Mouse (Mus musculus) small intestine, adult 2 months (tissue): ENCODE measurements at regions not wholly inside any gene's neighbourhood (a gene's known extent, or its start where the extent isn't known, plus 50 kb on each side); places are given as distances from the start of the nearest gene placed in this dataset.

Source experiments
- CTCF ChIP-seq: fragments of 200-500 bp; IDR thresholded peaks from 2 replicates; pipeline ENCODE4 v1.5.1; 2012; ENCODE audit warnings: low read depth, mild to moderate bottlenecking, control low read depth, inconsistent platforms, low read length, moderate library complexity, mixed read lengths; ENCODE audit not compliant: insufficient replicate concordance, insufficient read length; ENCODE audit errors: extremely low read depth
- POLR2A ChIP-seq: fragments of 200-500 bp; IDR thresholded peaks from 2 replicates; pipeline ENCODE4 v1.6.1; 2012; ENCODE audit warnings: low read depth, mild to moderate bottlenecking, control low read depth, inconsistent platforms, low read length, moderate library complexity

GRCm38 (mm10) chr1:61373661-61374491 lies 264.7 kb upstream of the Pard3b start:
- TF ChIP-seq CTCF (no peak), POLR2A (no peak)
